In the genomic region with DNA sequence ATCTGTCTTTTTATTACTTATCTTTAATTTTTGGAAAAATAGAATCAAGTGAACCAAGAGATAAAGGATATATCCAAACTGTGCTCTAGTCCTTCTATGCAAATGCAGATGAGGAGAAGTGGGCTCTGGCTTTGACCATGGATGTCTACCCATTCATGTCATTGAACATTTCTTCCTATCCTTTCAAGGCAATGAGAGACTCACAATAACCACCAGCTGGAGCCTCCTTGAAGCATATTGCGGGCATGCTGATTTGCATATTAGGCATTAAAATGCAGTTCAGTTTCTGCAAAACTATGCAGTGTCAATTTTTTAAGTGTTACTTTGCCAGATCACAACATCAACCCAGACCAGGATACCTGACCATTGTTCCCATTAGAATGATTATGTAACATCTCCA, we compare ENCODE assay signal across 21 mouse cellular contexts. TPM values are rescaled to one million over a fixed set of nuclear protein-coding genes. Genes with fewer than 3 reads are reported as not detected.
DNase-seq lines count a peak whose midpoint lies in the region; ATAC-seq and TF ChIP-seq lines count a peak whose summit lies in the region.
"Had no signal": no experiment of that assay in that cellular context is flagged by ENCODE, and none has a peak within 500 bp of the region (broad histone marks: within the 10 kb centered on the region; RNA-seq: fewer than 3 reads in every experiment).

No protein-coding gene starts in this region.

- no peaks in the 10 kb centered on the region for H3K27me3 ChIP-seq in midbrain, embryonic 12.5 days
- H3K27me3 ChIP-seq in midbrain, embryonic 16.5 days (ENCODE audit: control insufficient read depth, insufficient read depth, low read depth, low read length), result no peaks in the 10 kb centered on the region
- no peaks in the 10 kb centered on the region for H3K27me3 ChIP-seq in forebrain, embryonic 14.5 days (replicated peaks; ENCODE audit: control insufficient read depth, insufficient read depth, low read length)
- H3K27me3 ChIP-seq in forebrain, postnatal 0 days (ENCODE audit: insufficient read depth, low read length), result no peaks in the 10 kb centered on the region
- H3K27me3 ChIP-seq: embryonic facial prominence, embryonic 12.5 days; heart, embryonic 12.5 days; intestine, embryonic 15.5 days had no signal

- H3K4me1 ChIP-seq in midbrain, embryonic 12.5 days, result no peaks in the 10 kb centered on the region
- no peaks in the 10 kb centered on the region for H3K4me1 ChIP-seq in midbrain, embryonic 16.5 days (ENCODE audit: control insufficient read depth, insufficient read depth, low read length)
- H3K4me1 ChIP-seq in forebrain, embryonic 14.5 days (ENCODE audit: control insufficient read depth, insufficient read depth, low read length), result no peaks in the 10 kb centered on the region
- H3K4me1 ChIP-seq in forebrain, postnatal 0 days (ENCODE audit: insufficient read depth), result no peaks in the 10 kb centered on the region
- H3K4me1 ChIP-seq: embryonic facial prominence, embryonic 12.5 days; heart, embryonic 12.5 days; hindbrain, embryonic 10.5 days; intestine, embryonic 15.5 days had no signal

- 61% methylated on average over 1 of the region's 1 CpGs for WGBS in midbrain, embryonic 12.5 days
- 39% methylated on average over 1 of the region's 1 CpGs for WGBS in midbrain, embryonic 16.5 days
- 48% methylated on average over 1 of the region's 1 CpGs for WGBS in forebrain, embryonic 14.5 days
- WGBS in forebrain, postnatal 0 days, result 24% methylated on average over 1 of the region's 1 CpGs

- no peak overlapping the region for H3K4me2 ChIP-seq in midbrain, embryonic 12.5 days (replicated peaks)
- H3K4me2 ChIP-seq in midbrain, embryonic 16.5 days (ENCODE audit: low read length), result no peak overlapping the region
- no peak overlapping the region for H3K4me2 ChIP-seq in forebrain, embryonic 14.5 days (ENCODE audit: low read length)
- H3K4me2 ChIP-seq in forebrain, postnatal 0 days (ENCODE audit: low read depth), result peak overlapping the region; percentile 10; the same call in 1 of the 2 replicates
- H3K4me2 ChIP-seq: embryonic facial prominence, embryonic 12.5 days; heart, embryonic 12.5 days; hindbrain, embryonic 14.5 days; intestine, embryonic 15.5 days had no signal

- ATAC-seq in midbrain, embryonic 12.5 days (ENCODE audit: low FRiP score, low read depth), result peak; percentile 65; the same call in 1 of the 2 replicates
- no peak for ATAC-seq in midbrain, embryonic 16.5 days
- ATAC-seq in forebrain, embryonic 14.5 days, result peak; percentile 74
- no peak for ATAC-seq in forebrain, postnatal 0 days
- ATAC-seq: intestine, embryonic 15.5 days had no signal

- no peak overlapping the region for H3K27ac ChIP-seq in midbrain, embryonic 12.5 days (replicated peaks)
- H3K27ac ChIP-seq in midbrain, embryonic 16.5 days (ENCODE audit: low read length), result no peak overlapping the region
- no peak overlapping the region for H3K27ac ChIP-seq in forebrain, embryonic 14.5 days (ENCODE audit: low read depth, low read length)
- no peak overlapping the region for H3K27ac ChIP-seq in forebrain, postnatal 0 days (ENCODE audit: low read depth, low read length)
- H3K27ac ChIP-seq: embryonic facial prominence, embryonic 12.5 days; heart, adult 2 months; hindbrain, embryonic 10.5 days; hindbrain, embryonic 14.5 days; intestine, embryonic 15.5 days had no signal

- no peaks in the 10 kb centered on the region for H3K9me3 ChIP-seq in midbrain, embryonic 12.5 days
- H3K9me3 ChIP-seq in midbrain, embryonic 16.5 days (replicated peaks; ENCODE audit: control insufficient read depth, low read length, poor library complexity, severe bottlenecking), result no peaks in the 10 kb centered on the region
- no peaks in the 10 kb centered on the region for H3K9me3 ChIP-seq in forebrain, embryonic 14.5 days (replicated peaks; ENCODE audit: control insufficient read depth, low read length)
- no peaks in the 10 kb centered on the region for H3K9me3 ChIP-seq in forebrain, postnatal 0 days (ENCODE audit: low read length)
- H3K9me3 ChIP-seq: embryonic facial prominence, embryonic 12.5 days; heart, embryonic 12.5 days; hindbrain, embryonic 10.5 days; intestine, embryonic 15.5 days had no signal

- no peak for TF ChIP-seq CTCF in forebrain, postnatal 0 days (IDR thresholded peaks at IDR 0.05; ENCODE audit: low read depth)

- H3K9ac ChIP-seq in midbrain, embryonic 12.5 days (replicated peaks), result no peak overlapping the region
- no peak overlapping the region for H3K9ac ChIP-seq in midbrain, embryonic 16.5 days (ENCODE audit: low read depth, low read length)
- H3K9ac ChIP-seq in forebrain, embryonic 14.5 days (ENCODE audit: low read length), result no peak overlapping the region
- no peak overlapping the region for H3K9ac ChIP-seq in forebrain, postnatal 0 days
- H3K9ac ChIP-seq: embryonic facial prominence, embryonic 12.5 days; heart, embryonic 12.5 days; hindbrain, embryonic 14.5 days; intestine, embryonic 15.5 days had no signal

- no peaks in the 10 kb centered on the region for H3K36me3 ChIP-seq in midbrain, embryonic 12.5 days
- H3K36me3 ChIP-seq in midbrain, embryonic 16.5 days (ENCODE audit: control insufficient read depth, insufficient read depth, low read length), result no peaks in the 10 kb centered on the region
- no peaks in the 10 kb centered on the region for H3K36me3 ChIP-seq in forebrain, embryonic 14.5 days (ENCODE audit: control insufficient read depth, insufficient read depth, low read length)
- H3K36me3 ChIP-seq in forebrain, postnatal 0 days (ENCODE audit: insufficient read depth), result no peaks in the 10 kb centered on the region
- H3K36me3 ChIP-seq: embryonic facial prominence, embryonic 12.5 days; heart, embryonic 12.5 days; hindbrain, embryonic 10.5 days; intestine, embryonic 15.5 days had no signal

- no peak overlapping the region for H3K4me3 ChIP-seq in midbrain, embryonic 12.5 days
- no peak overlapping the region for H3K4me3 ChIP-seq in midbrain, embryonic 16.5 days (ENCODE audit: low read depth, low read length)
- H3K4me3 ChIP-seq in forebrain, embryonic 14.5 days (ENCODE audit: low read depth, low read length), result no peak overlapping the region
- H3K4me3 ChIP-seq in forebrain, postnatal 0 days (ENCODE audit: low read depth, low read length), result no peak overlapping the region
- H3K4me3 ChIP-seq: embryonic facial prominence, embryonic 12.5 days; heart, adult 2 months; heart, embryonic 12.5 days; hindbrain, embryonic 10.5 days; intestine, embryonic 15.5 days had no signal

- DNase-seq in layer of hippocampus, adult 11-12 months (ENCODE audit: low spot score), result peak; percentile 6
- DNase-seq in layer of hippocampus, postnatal 36 days, result no peak
- peak; percentile 68 for DNase-seq in forebrain, embryonic 14.5 days (ENCODE audit: low spot score)
- DNase-seq in forebrain, postnatal 0 days, result peak; percentile 47
- DNase-seq in MN1 (ENCODE audit: low spot score), result no peak
- DNase-seq: adrenal gland, adult 8-10 months; adrenal gland, postnatal 36 days; cerebellum, adult 11-12 months; cerebellum, adult 9-10 months; cerebellum, postnatal 25 days; gastrocnemius, postnatal 14 days; heart, adult 2 months had no signal

RNA-seq across cellular contexts. Expression of a gene that starts 1.6 kb away (rescaled TPM):
- total RNA-seq in layer of hippocampus, postnatal 36 days (2021), result 10 to 100 TPM; 55.1 to 57.4 TPM
- polyA plus RNA-seq in midbrain, embryonic 12.5 days (2016; fragmentation: Nextera tagmentation; extraction: Ambion mirVana), result 2.5 and 2.9 TPM in 2 replicates
- polyA plus RNA-seq in midbrain, embryonic 16.5 days (2015; fragmentation: Nextera tagmentation; extraction: Ambion mirVana), result 19.0 and 21.2 TPM in 2 replicates
- 13.5 and 19.3 TPM in 2 replicates for polyA plus RNA-seq in forebrain, embryonic 14.5 days (2014; fragmentation: Nextera tagmentation; extraction: Ambion mirVana)
- total RNA-seq in forebrain, postnatal 0 days (2014; rRNA removed), result 35.7 and 39.5 TPM in 2 replicates
- polyA plus RNA-seq in forebrain, postnatal 0 days (2015; fragmentation: Nextera tagmentation; extraction: Ambion mirVana), result 33.8 and 34.2 TPM in 2 replicates
- total RNA-seq: ES-E14; gastrocnemius, adult 18-20 months had no signal

Comparison
In these comparisons a context has a peak if more than half of its experiments do, and no peak if none do; other contexts are left out.
1. DNase-seq: peak in layer of hippocampus, adult 11-12 months (single experiment), forebrain, embryonic 14.5 days (single experiment) and forebrain, postnatal 0 days (single experiment); none in layer of hippocampus, postnatal 36 days (0 of 2) and MN1 (single experiment).
2. ATAC-seq: peak in midbrain, embryonic 12.5 days (single experiment) and forebrain, embryonic 14.5 days (single experiment); none in midbrain, embryonic 16.5 days (single experiment) and forebrain, postnatal 0 days (single experiment).